Mouse (Mus musculus): ENCODE measurements around the gene Adgrf5. TPM values are rescaled to one million over a fixed set of nuclear protein-coding genes. Genes with fewer than 3 reads are reported as not detected.

The Adgrf5 gene
- not detected for polyA plus RNA-seq (2017; shearing (Covaris generic))

DNA sequence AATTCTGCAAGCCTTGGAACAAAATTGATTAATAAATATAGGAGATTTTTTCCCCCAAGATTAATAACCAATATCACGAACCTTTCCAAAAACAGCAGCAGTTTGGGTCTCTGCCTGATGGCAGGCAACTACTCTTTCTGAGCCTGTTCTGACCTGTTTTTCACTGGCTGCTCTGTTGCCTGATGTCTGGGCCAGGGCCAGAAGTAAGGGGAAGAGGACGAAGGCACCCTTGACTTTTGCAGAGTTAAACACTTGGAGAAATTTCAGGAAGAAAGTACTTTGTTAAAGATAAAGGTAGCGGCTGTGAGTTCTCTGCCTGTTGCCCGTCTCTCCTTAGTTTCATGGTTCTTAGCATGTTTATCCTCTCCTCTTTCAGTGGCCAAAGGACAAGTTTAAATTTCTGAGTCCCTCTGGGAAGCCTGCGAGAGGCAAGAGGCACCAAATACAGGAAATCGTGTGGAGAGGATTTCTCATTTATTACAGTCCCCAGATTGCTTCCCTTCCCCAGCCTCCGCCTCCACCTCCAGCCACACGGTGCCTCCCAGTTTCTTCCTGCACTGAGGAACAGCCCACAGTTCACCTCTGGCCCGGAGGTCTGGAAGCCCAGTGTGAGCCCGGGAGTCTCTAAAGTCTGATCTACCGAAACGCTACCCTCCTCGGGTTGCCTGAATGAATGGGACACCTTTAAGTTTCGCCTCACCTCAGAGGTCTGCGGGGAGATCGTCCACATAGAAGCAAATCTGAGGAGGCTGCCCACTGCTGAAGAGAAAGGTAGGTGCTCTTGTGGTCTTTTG lies at the start of gene Adgrf5:
Adgrf5 (plus strand) TSS at position 626 of the 794 bp plus-strand sequence.

DNA sequence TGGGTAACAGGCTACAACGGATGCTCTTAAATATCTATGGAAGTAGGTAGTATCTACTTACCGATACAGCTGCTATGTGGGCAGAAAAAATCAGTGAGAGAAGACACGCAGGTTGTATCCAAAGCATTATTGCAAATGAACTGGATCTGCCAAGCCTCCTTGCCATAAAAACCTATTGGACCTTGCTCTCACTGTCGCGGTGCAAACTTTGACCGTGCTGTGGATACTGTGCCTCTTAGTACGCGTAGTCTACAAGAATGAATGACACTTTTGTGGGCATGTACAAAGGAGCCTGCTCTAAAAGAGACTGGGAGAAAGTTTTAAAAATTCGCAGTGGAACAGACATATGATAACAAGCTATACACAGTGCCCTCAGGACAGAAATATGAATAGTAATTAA lies 142.3 kb downstream of the Adgrf5 start, which contains the start of gene Mep1a:
Mep1a (minus strand) TSS at position 221 of the 400 bp plus-strand sequence.

Other genes with a start within 250 kb of the Adgrf5 start
- gene Adgrf1, start 90.1 kb upstream of the Adgrf5 start, polyA plus RNA-seq (2017; shearing (Covaris generic)): not detected
- not detected for gene Mep1a, start 142.4 kb downstream of the Adgrf5 start, polyA plus RNA-seq (2017; shearing (Covaris generic))
- not detected for gene Ankrd66, start 183.2 kb downstream of the Adgrf5 start, polyA plus RNA-seq (2017; shearing (Covaris generic))
- gene Pla2g7, start 207.6 kb downstream of the Adgrf5 start, polyA plus RNA-seq (2017; shearing (Covaris generic)): 0.28 TPM